Mouse (Mus musculus) hindbrain, embryonic 12.5 days (tissue): ENCODE data around the gene Haus2. TPM values are rescaled to one million over a fixed set of nuclear protein-coding genes. Genes with fewer than 3 reads are reported as not detected.

ENCODE experiments used
- ATAC-seq: fragments of 200-750 bp; cut with Nextera tagmentation; 2 replicates; pipeline ENCODE4 v1.8.0; 2017; ENCODE audit warnings: moderate TSS enrichment; ENCODE audit not compliant: low FRiP score
- H3K27ac ChIP-seq: fragments of 300-500 bp; sonication (generic); 2 replicates; pipeline ENCODE4 v1.5.1; 2016; ENCODE audit warnings: mild to moderate bottlenecking
- H3K27me3 ChIP-seq: fragments of 300-500 bp; sonication (generic); 2 replicates; pipeline ENCODE4 v1.6.1; 2016; ENCODE audit warnings: mild to moderate bottlenecking
- H3K36me3 ChIP-seq: fragments of 300-500 bp; sonication (generic); 2 replicates; pipeline ENCODE4 v1.6.1; 2016; ENCODE audit warnings: mild to moderate bottlenecking
- H3K4me1 ChIP-seq: fragments of 300-500 bp; sonication (generic); 2 replicates; pipeline ENCODE4 v1.6.1; 2016
- H3K4me2 ChIP-seq: fragments of 300-500 bp; sonication (generic); replicated peaks from 2 replicates; pipeline ENCODE4 v1.6.1; 2016; ENCODE audit warnings: mild to moderate bottlenecking
- H3K4me3 ChIP-seq: fragments of 300-500 bp; sonication (generic); 2 replicates; pipeline ENCODE4 v1.5.1; 2016; ENCODE audit warnings: mild to moderate bottlenecking
- H3K9ac ChIP-seq: fragments of 300-500 bp; sonication (generic); 2 replicates; pipeline ENCODE4 v1.6.1; 2016; ENCODE audit warnings: mild to moderate bottlenecking, moderate library complexity
- H3K9me3 ChIP-seq: fragments of 300-500 bp; sonication (generic); replicated peaks from 2 replicates; pipeline ENCODE4 v1.6.1; 2016; ENCODE audit warnings: mild to moderate bottlenecking
- WGBS: fragments of 180-500 bp; shearing (Covaris S2); methylation state at CpG from one replicate; pipeline ENCODE4 v1.1.7; 2016; 5-methylcytosine and 5-hydroxymethylcytosine counted together
- polyA plus RNA-seq: library from polyadenylated mRNA; unstranded; fragments of >200 nt; fragmentation: Nextera tagmentation; extraction: Ambion mirVana; gene quantifications from 2 replicates; pipeline ENCODE4 v1.2.1, GENCODE M21; 2016

Haus2 gene
- polyA plus RNA-seq, 1 experiment from 2014 or later: 31.3 TPM

DNA sequence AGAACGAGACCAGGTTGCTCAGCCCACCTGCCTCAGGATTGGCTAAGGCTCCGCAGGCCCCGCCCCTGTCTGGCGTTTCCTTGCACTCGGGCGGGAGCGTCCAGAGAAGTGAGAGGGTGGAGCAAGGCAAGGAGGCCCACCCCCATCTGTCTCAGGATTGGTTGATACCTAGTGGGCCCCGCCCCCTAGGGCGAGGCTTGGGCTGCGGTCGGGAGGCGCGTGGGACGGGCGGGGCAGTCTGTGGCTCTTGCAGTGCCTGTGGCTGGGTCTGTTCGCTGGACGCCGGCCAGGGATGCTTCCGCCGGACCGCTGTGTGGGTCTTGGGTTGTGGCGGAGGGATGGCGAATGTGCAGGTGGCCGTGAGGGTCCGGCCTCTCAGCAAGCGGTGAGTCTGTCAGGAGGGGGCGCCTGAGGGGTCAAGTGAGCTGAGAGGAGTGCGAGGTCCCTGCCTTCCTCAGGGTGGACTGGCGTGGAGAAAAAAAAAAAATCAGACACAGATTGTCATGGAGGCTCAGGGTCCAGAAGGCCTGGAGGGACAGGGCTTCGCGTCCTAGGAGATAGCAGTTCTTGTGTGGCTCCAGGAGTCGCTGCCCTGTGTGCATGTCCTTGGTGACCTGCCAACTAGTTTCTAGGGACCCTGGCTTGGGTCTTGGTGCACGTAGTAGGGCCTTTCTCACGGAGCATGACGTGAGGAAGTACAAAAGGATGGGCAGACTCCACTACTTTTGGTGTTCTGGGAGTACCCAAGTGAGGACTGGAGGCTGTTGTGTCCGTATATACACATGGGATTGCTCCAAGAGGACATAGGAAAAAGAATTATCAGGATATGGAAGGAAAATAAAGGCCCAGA is 19.9 kb downstream of the Haus2 start, which contains the start of gene Stard9:
Gene Stard9, plus strand, starts transcription at position 236 of the 850 bp plus-strand sequence.
- 2% methylated on average over 36 of the region's 36 CpGs for WGBS

DNA sequence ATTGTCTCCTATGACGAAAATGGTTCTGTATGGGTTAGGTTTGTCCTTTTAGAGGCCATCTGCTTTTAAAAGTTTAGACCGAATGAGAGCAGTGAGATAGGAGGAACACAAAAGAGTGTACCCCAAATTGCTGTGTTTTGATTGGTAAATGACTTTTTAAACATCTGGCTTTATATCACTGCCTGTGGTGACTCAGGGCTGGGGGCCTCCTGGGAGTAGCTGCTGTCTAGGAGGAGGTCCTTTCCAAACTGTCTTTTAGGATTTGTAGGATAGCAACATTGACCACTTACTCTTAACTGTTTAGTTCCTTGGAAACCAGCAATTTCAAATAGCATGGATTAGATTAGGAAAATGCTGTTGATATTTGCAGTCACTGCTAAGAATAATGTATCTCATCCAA is 21.1 kb downstream of the Haus2 start:
- 90% methylated on average over 2 of the region's 2 CpGs for WGBS
- ATAC-seq: no peak
- Histone ChIP-seq H3K36me3 (peaks cover 1% of the 10 kb centered on the region; the same call in 1 of the 2 replicates), H3K9ac (no peak overlapping the region), H3K4me3 (no peak overlapping the region), H3K9me3 (no peaks in the 10 kb centered on the region), H3K4me1 (0 out of 2 replicates have a peak, but pooled peaks cover 2% of the 10 kb centered on the region), H3K27ac (no peak overlapping the region), H3K27me3 (no peaks in the 10 kb centered on the region), H3K4me2 (no peak overlapping the region)

More for the DNA sequence above, 19.9 kb downstream of the Haus2 start, which contains the start of gene Stard9:
- H3K9ac ChIP-seq: peak within 1 kb of the TSS; percentile 68
- peak within 1 kb of the TSS; percentile 51 for H3K4me3 ChIP-seq
- 0 out of 2 replicates have a peak, but pooled peaks cover 2% of the 10 kb centered on the region for H3K4me1 ChIP-seq
- H3K9me3 ChIP-seq: no peaks in the 10 kb centered on the region
- ATAC-seq: peak; percentile 100
- H3K4me2 ChIP-seq: peak within 1 kb of the TSS; percentile 62
- no peaks in the 10 kb centered on the region for H3K27me3 ChIP-seq
- H3K27ac ChIP-seq: peak within 1 kb of the TSS; percentile 64; the same call in 1 of the 2 replicates
- H3K36me3 ChIP-seq: no peaks in the 10 kb centered on the region; the same call in 1 of the 2 replicates

DNA sequence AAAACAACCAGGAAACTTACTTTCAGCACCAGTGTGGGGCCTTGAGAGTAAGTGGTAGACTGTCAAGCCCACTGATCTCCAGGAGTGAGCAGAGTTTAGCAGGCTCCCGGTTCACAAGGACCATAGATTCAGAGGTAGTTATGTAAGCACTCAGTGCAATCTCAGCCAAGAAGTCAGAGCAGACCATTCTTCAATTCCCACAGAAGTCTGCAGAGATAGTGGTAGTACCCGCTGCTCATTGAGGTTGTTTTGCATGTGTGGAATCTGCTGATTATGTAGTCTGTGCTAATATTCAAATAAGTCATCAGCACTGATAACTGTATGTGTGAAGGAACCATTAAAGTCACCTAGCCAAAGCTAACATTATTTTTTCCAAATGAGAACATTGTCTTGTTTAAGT is 21.5 kb downstream of the Haus2 start:
- H3K9me3 ChIP-seq: no peaks in the 10 kb centered on the region
- ATAC-seq: no peak
- H3K27me3 ChIP-seq: no peaks in the 10 kb centered on the region
- H3K27ac ChIP-seq: no peak overlapping the region
- H3K4me3 ChIP-seq: no peak overlapping the region
- H3K4me2 ChIP-seq: no peak overlapping the region
- H3K4me1 ChIP-seq: 0 out of 2 replicates have a peak, but pooled peaks cover 2% of the 10 kb centered on the region
- peaks cover 4% of the 10 kb centered on the region; the same call in 1 of the 2 replicates for H3K36me3 ChIP-seq
- WGBS: 71% methylated on average over 2 of the region's 2 CpGs
- no peak overlapping the region for H3K9ac ChIP-seq

DNA sequence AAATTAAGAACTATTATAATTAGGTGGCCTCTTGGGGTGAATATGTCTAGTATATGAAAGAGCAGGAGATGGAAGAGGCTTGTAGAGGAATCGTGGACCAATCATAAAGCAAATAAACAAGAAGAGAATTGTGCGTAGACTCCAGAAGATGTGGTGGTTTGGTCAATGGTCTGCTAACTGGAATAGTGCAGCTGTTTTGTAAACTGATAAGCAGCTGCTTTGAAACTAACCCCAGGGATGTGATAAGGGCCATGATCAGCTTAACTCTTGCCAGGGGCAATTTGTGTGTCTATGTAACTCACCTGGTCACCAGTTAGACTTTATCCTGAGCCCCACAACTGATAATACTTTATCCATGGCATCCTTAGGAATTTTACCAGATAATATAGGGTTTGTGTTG is 22.3 kb downstream of the Haus2 start:
- Histone ChIP-seq H3K27me3 (no peaks in the 10 kb centered on the region), H3K36me3 (peaks cover 4% of the 10 kb centered on the region; the same call in 1 of the 2 replicates), H3K27ac (no peak overlapping the region), H3K9me3 (no peaks in the 10 kb centered on the region), H3K9ac (no peak overlapping the region), H3K4me3 (no peak overlapping the region), H3K4me2 (no peak overlapping the region), H3K4me1 (0 out of 2 replicates have a peak, but pooled peaks cover 2% of the 10 kb centered on the region)
- WGBS: 83% methylated on average over 2 of the region's 2 CpGs
- no peak for ATAC-seq

DNA sequence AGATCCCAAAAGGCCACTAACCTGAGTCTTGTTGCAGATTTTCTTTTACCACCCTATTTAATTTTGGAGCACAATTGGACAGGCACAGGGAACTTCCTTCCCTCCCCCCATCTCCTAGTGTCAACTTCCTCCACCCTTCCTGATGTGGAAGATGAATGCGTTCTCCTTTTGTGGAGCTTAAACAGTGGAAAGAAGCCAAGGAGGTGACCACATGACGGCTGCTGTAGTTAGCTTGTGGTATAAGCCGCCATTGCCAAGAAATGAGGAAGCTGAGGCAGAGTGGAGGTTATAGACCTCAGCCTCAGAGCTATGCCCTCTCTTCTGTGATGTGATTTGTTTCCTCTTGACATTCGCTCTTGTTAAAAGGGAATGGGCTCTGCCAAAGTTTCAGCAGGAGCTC is 22.8 kb downstream of the Haus2 start:
- no peaks in the 10 kb centered on the region for H3K27me3 ChIP-seq
- H3K4me1 ChIP-seq: 0 out of 2 replicates have a peak, but pooled peaks cover 2% of the 10 kb centered on the region
- no peak overlapping the region for H3K27ac ChIP-seq
- H3K36me3 ChIP-seq: peaks cover 4% of the 10 kb centered on the region; the same call in 1 of the 2 replicates
- no peak overlapping the region for H3K4me2 ChIP-seq
- H3K4me3 ChIP-seq: no peak overlapping the region
- no peaks in the 10 kb centered on the region for H3K9me3 ChIP-seq
- no peak for ATAC-seq
- 93% methylated on average over 4 of the region's 4 CpGs for WGBS
- no peak overlapping the region for H3K9ac ChIP-seq

DNA sequence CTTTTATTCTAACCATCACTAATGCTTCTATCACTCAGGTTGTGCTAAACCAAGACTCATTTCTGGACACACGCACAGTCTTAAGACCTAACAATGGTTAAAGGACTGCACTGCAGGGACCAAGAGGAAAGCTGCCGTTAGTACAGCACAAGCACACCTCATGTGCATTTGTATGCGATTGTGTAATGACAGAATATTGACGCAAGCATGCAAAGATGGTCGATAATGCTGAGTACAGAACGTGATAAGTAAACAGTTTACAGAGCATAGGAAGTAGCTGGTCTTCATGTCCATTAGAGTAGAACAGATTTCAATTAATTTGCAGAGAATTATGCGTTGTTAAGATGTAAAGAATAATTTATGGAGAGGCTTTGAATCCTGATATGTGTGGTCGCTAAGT is 31.7 kb downstream of the Haus2 start:
- WGBS: 90% methylated on average over 8 of the region's 8 CpGs
- H3K4me2 ChIP-seq: no peak overlapping the region
- no peaks in the 10 kb centered on the region for H3K36me3 ChIP-seq
- no peak for ATAC-seq
- no peaks in the 10 kb centered on the region for H3K27me3 ChIP-seq
- no peak overlapping the region for H3K9ac ChIP-seq
- no peaks in the 10 kb centered on the region for H3K4me1 ChIP-seq
- H3K9me3 ChIP-seq: no peaks in the 10 kb centered on the region
- H3K4me3 ChIP-seq: no peak overlapping the region
- no peak overlapping the region for H3K27ac ChIP-seq

DNA sequence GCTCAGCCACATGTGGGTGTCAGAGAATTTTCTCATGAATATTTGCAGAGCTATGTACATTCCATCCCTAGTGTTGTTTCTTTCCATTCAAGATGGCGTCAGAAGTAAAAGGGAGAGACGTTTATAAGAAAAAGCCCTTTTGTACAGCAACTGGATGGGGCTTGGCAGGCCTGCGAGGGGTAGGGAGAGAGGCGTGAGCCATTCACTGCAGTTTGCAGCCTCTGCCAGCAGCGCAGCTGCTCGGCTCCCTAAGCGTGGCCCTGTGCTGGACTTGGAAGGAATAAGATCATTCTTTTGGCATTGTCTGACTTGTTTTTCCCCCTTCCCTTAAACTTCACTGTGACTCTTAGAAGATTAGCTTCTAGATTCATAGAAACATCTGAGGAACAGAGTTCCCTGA is 34.7 kb downstream of the Haus2 start:
- 74% methylated on average over 7 of the region's 7 CpGs for WGBS
- Histone ChIP-seq H3K36me3 (no peaks in the 10 kb centered on the region), H3K4me2 (no peak overlapping the region), H3K9me3 (no peaks in the 10 kb centered on the region), H3K4me3 (no peak overlapping the region), H3K4me1 (no peaks in the 10 kb centered on the region), H3K27me3 (no peaks in the 10 kb centered on the region), H3K27ac (no peak overlapping the region), H3K9ac (no peak overlapping the region)
- ATAC-seq: no peak

DNA sequence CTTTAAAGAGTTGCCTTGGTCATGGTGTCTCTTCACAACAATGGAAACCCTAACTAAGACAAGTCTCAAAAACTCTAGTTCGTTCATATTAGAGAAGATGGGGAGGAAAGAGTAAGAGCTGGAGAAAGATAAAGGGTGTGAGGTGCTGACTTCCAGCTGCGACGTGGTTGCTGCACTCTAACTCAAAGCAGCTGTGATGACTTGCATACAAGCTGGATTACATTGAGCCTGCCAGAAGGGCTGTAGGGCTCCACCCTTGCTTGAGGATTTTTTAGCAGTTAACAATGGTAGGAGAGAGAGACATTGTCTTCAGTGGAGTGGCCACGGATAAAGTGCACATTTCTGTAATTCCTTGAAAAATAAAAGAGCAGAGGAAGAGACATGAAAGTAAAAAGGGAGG is 37.6 kb downstream of the Haus2 start:
- no peak for ATAC-seq
- 74% methylated on average over 4 of the region's 4 CpGs for WGBS
- Histone ChIP-seq H3K4me2 (no peak overlapping the region), H3K36me3 (no peaks in the 10 kb centered on the region), H3K4me1 (no peaks in the 10 kb centered on the region), H3K4me3 (no peak overlapping the region), H3K9ac (no peak overlapping the region), H3K9me3 (no peaks in the 10 kb centered on the region), H3K27ac (no peak overlapping the region), H3K27me3 (no peaks in the 10 kb centered on the region)

DNA sequence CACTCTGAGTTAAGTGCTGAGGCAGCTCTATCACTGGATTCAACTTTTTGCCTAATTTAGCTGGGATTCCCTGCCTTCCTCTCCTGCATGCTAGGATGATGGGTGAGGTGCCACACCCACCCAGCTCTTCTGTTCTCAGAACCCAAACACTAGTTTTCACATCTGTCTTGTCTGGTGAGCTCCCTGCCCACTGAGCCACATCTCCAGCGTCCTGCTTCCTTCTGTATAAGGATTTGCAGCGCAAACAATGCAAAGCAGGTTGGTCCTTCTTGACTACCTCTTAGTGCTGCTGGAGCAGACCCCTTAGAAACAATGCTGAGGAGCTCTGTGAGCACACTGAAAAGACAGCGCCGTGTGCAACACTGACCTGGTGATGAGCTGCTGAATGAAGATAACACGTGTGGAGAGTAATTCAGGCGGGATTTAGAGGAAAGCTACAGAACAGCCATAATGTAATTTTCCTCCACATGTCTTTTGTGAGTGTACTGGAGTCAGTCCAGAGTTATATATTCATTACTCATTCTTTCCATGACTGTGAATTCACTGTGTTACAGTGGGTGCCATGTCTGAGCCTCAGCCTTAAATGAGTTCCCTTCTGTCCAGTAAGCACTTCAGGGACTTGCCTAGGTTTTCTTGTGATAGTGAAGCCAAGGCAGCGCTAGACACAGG is 43.2 kb downstream of the Haus2 start:
- Histone ChIP-seq H3K27me3 (no peaks in the 10 kb centered on the region), H3K4me2 (no peak overlapping the region), H3K36me3 (no peaks in the 10 kb centered on the region), H3K9me3 (no peaks in the 10 kb centered on the region), H3K4me1 (no peaks in the 10 kb centered on the region), H3K27ac (no peak overlapping the region), H3K4me3 (no peak overlapping the region), H3K9ac (no peak overlapping the region)
- 77% methylated on average over 7 of the region's 7 CpGs for WGBS
- no peak for ATAC-seq

DNA sequence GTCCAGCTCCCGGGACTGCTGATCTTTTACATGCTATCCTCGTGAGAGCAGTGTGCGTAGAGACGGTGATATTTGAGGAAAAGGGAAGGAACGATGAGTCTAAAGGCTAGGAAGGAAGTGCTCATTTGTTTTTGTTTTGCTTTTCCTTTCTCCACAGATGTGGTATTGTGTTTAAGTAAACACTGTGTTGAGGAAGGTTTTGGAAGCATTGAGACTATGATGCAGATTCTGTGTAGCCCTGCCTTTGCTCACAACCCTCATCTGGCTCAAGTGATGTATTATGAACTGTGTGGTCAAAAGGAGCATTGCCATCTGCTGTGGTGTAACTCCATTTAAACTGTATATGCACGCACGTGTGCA is 43.7 kb downstream of the Haus2 start:
- H3K4me2 ChIP-seq: no peak overlapping the region
- no peak overlapping the region for H3K9ac ChIP-seq
- H3K4me1 ChIP-seq: no peaks in the 10 kb centered on the region
- no peaks in the 10 kb centered on the region for H3K9me3 ChIP-seq
- no peaks in the 10 kb centered on the region for H3K27me3 ChIP-seq
- no peak overlapping the region for H3K27ac ChIP-seq
- no peaks in the 10 kb centered on the region for H3K36me3 ChIP-seq
- 89% methylated on average over 7 of the region's 7 CpGs for WGBS
- no peak for ATAC-seq
- H3K4me3 ChIP-seq: no peak overlapping the region

DNA sequence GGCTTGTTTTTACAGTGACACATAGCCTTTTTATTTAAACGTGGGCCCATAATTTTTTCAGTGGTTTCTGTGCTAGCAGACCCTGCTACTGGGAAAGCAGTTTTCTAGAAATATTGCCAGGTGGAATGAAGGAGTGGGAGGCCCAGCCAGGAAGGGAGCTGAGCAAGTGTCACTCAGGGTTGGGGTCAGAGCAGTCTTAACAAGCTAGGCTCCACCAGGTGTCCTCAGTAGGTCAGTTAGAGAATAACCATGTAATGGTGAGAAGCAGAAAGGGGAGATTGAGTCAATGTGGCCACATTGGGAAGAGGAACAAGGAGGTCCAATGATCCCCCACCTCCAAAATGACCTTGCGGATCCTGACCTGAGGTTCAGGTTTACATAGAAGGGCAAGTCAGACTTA is 45.5 kb downstream of the Haus2 start:
- no peaks in the 10 kb centered on the region for H3K27me3 ChIP-seq
- H3K27ac ChIP-seq: no peak overlapping the region
- no peak for ATAC-seq
- H3K4me3 ChIP-seq: no peak overlapping the region
- no peaks in the 10 kb centered on the region for H3K9me3 ChIP-seq
- no peak overlapping the region for H3K4me2 ChIP-seq
- no peaks in the 10 kb centered on the region for H3K36me3 ChIP-seq
- no peaks in the 10 kb centered on the region for H3K4me1 ChIP-seq
- H3K9ac ChIP-seq: no peak overlapping the region
- WGBS: 89% methylated on average over 2 of the region's 2 CpGs

DNA sequence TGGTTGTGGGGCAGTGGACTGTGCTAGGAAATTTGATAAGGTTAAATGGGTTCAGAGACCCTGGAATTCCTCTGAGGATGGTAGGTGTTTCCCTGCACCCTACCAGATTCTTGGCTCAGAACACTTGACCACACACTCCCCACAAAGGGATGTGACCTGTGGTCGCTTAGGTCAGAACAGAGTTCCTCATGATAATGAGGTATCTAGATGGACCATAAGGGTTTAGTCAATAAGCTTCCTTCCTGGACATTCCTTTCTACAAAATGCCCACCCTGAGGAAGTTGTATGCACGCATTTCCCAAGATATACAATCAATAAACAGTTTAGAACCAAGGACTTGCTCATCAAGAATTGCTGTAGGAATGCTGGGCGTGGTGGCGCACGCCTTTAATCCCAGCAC is 46.7 kb downstream of the Haus2 start:
- no peaks in the 10 kb centered on the region for H3K9me3 ChIP-seq
- no peak overlapping the region for H3K4me2 ChIP-seq
- H3K27ac ChIP-seq: no peak overlapping the region
- H3K27me3 ChIP-seq: no peaks in the 10 kb centered on the region
- no peak overlapping the region for H3K9ac ChIP-seq
- no peak for ATAC-seq
- 89% methylated on average over 5 of the region's 5 CpGs for WGBS
- no peaks in the 10 kb centered on the region for H3K36me3 ChIP-seq
- no peak overlapping the region for H3K4me3 ChIP-seq
- H3K4me1 ChIP-seq: no peaks in the 10 kb centered on the region
